ENCODE assay signal across 1 mouse cellular context in genomic region chr7:125707593-125708022, GRCm38 (mm10).
TF ChIP-seq lines count a peak whose summit lies in the region.

Gene Gtf3c1, minus strand, starts transcription at chr7:125707780.
Gene D430042O09Rik, plus strand, starts transcription at chr7:125707888.

TF ChIP-seq in CH12.LX, 34 proteins besides CTCF, POLR2A, EP300 and RAD21 (continued from another document):
- TF ChIP-seq TBP (conservative IDR thresholded peaks at IDR 0.05; ENCODE audit: low read depth, low read length) (no peak), ZKSCAN1 (IDR thresholded peaks at IDR 0.05; ENCODE audit: borderline replicate concordance, low read depth, low read length) (no peak), KAT2A (IDR thresholded peaks at IDR 0.05; ENCODE audit: insufficient replicate concordance, low read length) (peak; percentile 69; the same call in 1 of the 2 replicates), MAFK (IDR thresholded peaks at IDR 0.05; ENCODE audit: insufficient replicate concordance, low read length) (no peak), POLR2AphosphoS2 (IDR thresholded peaks at IDR 0.05; ENCODE audit: low read depth, low read length) (peak; percentile 78; the same call in 1 of the 2 replicates), ELF1 (IDR thresholded peaks at IDR 0.05; ENCODE audit: low read depth, low read length) (peak; percentile 92), USF2 (conservative IDR thresholded peaks at IDR 0.05; ENCODE audit: low read depth, low read length) (no peak), TCF12 (IDR thresholded peaks at IDR 0.05; ENCODE audit: low read depth, low read length) (peak; percentile 67), ZNF384 (IDR thresholded peaks at IDR 0.05; ENCODE audit: low read depth, low read length) (no peak), GABPA (IDR thresholded peaks at IDR 0.05; ENCODE audit: insufficient replicate concordance, low read depth, low read length) (no peak), JUND (conservative IDR thresholded peaks at IDR 0.05; ENCODE audit: low read depth, low read length) (no peak)
TF ChIP-seq in CH12.LX: peak in this region for 13.
